Mouse (Mus musculus): ENCODE data around the gene Gm42715.
A peak's percentile ranks its signal among the peaks of the same experiment; 100 is the strongest.

The Gm42715 gene

GRCm38 (mm10) chr7:127587196-127587595 is 67.8 kb downstream of the Gm42715 start:
- no peak for DNase-seq

DNA sequence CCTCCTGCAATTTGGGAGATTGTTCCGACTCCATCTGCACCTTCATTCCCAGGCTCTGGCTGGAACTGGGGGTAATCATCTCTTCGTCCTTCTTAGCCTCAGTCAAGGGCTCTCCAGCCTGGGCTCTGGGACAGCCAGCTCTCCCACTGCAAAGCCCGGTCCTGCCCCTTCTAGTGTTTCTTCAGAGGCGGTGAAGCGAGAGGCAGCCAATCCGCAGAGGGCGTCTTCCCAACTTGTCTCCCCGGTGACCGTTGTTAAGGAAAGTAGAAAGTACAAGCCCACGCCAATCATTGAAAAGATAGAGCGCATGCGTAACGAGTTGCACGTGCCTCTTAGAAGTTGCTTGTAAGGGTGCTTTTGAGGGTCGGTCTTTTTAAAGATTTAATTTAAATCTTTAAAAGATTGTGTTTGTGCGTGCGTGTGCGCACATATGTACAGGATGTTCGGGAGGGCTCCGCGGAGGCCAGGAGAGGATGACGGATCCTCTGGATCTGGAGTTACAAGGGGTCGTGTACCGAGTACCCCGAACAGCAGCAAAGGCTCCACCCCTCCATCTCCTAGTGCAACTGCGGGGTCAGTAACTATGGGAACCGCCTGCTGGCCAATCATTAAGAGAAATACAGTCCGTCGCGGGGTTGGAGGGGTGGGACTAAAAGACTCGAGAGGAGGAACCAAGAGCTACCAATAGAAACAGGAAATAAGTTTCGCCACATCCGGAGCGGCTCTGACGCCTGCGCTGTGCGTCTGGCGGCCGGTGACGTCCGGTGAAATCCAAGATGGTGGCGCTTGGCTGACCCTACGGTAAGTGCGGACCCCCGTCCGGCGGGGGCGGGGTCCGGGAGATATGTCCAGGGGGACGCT is 68.9 kb downstream of the Gm42715 start, which contains the start of the genes Ccdc189 and Rnf40:
TSS of gene Ccdc189 (minus strand) at position 585 of the 861 bp plus-strand sequence.
TSS of gene Rnf40 (plus strand) at position 757 of the 861 bp plus-strand sequence.
- DNase-seq = peak; percentile 99

GRCm38 (mm10) chr7:127588901-127589300 is 69.5 kb downstream of the Gm42715 start:
- DNase-seq = no peak

- DNase-seq = no peak
Observed at GRCm38 (mm10) chr7:127589637-127590036, 70.3 kb downstream of the Gm42715 start.

GRCm38 (mm10) chr7:127591108-127591507 is 71.7 kb downstream of the Gm42715 start:
- DNase-seq = no peak

- DNase-seq = no peak
Observed at GRCm38 (mm10) chr7:127592575-127592974, 73.2 kb downstream of the Gm42715 start.

GRCm38 (mm10) chr7:127596747-127597146 is 77.4 kb downstream of the Gm42715 start:
- DNase-seq = no peak

GRCm38 (mm10) chr7:127600612-127601011 is 81.2 kb downstream of the Gm42715 start:
- DNase-seq = no peak

GRCm38 (mm10) chr7:127601735-127602134 is 82.4 kb downstream of the Gm42715 start:
- no peak for DNase-seq

- no peak for DNase-seq
Observed at GRCm38 (mm10) chr7:127602903-127603302, 83.5 kb downstream of the Gm42715 start.

GRCm38 (mm10) chr7:127604256-127604655 is 84.9 kb downstream of the Gm42715 start:
- DNase-seq = no peak

DNA sequence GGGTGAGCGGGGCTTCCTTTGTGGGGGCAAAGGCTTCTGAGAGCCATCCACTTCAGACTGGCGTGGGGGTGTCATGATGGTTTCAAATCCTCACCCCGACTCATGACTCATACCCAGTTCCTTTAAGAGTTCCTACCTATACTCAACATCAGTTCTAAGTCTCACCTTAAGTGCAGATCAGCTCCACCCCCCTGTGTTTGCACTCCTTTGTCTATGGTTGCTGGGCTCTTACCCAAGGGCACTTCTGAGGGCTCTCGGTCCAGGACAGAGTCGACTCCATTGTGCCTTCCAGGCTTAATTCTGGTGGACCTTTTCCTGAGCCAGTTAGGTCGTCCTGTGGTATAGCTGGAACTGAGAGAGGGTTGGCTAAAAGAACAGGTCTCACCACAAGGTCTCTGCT is 87.8 kb downstream of the Gm42715 start:
- no peak for DNase-seq

GRCm38 (mm10) chr7:127611011-127611410 is 91.6 kb downstream of the Gm42715 start:
- no peak for DNase-seq

DNA sequence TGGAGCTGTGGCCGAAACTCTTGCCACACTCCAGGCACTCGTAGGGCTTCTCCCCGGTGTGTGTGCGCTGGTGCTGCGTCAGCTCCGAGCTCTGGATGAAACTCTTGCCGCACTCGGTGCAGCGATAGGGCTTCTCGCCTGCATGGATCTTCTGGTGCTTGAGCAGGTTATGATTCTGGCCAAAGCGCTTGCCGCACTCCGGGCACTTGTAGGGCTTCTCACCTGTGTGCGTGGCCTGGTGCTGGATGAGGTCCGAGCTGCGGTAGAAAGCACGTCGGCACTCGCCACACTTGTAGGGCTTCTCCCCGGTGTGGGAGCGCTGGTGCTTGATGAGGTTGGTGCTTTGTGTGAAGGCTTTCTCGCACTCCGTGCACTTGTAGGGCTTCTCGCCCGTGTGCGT is 92.2 kb downstream of the Gm42715 start:
- DNase-seq = no peak

DNA sequence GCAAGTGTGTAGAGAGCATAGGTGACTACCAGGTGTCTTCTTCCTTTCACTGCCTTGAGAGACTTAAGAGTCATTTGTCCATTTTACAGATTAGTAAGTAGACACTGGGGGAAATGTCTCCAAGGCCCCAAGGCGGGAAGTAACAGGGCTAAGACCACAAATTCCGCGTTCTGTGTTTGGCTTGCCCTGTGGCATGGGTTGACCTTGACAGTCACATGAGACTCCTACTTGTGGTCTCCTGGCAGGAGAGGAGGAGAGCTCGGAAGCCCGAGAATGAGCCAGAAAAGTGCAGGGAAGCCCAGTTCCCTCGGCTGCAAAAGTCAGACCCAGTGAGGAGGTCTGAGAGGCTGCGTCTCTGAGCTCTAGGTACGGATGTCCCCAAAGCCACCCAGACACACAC is 94.1 kb downstream of the Gm42715 start:
- DNase-seq = peak; percentile 44

DNA sequence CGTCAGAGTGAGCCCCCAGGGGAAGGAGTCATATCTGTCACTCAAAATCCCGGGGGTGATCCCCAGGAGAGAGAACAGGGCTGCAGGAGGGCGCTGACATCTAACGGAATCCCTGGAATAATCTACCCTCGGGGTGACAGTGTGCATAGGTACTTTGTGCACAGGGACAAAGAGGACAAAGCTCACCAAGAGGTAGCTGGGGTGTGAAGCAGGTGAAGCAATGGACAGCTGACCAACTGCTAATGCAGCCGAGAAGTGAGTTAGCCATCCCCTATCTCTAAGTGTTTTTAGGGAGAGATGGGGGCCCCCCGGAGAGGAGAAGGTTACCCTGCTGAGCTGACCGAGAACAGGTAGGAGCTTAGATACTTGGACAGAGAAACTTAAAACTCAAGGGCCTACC is 94.7 kb downstream of the Gm42715 start:
- no peak for DNase-seq

DNA sequence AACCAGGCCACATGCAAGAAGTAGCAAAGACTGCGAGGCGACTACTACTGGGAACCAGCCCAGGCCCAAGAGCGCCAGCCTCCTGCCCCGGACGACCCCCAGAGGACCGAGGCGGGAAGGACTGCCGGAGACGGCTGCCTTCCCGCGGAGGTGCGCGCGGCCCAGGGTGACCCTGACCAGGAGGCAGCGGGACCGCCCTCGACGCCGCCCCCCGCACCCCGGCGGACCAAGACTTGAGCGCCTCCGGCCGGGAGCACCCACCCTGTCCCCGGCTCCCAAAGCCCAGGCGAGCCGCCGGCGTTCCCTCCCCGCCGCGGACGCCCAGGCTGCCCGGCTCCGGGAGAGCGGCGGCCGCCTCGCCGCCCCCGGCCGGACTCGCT is 95.1 kb downstream of the Gm42715 start:
- DNase-seq = peak; percentile 75

DNA sequence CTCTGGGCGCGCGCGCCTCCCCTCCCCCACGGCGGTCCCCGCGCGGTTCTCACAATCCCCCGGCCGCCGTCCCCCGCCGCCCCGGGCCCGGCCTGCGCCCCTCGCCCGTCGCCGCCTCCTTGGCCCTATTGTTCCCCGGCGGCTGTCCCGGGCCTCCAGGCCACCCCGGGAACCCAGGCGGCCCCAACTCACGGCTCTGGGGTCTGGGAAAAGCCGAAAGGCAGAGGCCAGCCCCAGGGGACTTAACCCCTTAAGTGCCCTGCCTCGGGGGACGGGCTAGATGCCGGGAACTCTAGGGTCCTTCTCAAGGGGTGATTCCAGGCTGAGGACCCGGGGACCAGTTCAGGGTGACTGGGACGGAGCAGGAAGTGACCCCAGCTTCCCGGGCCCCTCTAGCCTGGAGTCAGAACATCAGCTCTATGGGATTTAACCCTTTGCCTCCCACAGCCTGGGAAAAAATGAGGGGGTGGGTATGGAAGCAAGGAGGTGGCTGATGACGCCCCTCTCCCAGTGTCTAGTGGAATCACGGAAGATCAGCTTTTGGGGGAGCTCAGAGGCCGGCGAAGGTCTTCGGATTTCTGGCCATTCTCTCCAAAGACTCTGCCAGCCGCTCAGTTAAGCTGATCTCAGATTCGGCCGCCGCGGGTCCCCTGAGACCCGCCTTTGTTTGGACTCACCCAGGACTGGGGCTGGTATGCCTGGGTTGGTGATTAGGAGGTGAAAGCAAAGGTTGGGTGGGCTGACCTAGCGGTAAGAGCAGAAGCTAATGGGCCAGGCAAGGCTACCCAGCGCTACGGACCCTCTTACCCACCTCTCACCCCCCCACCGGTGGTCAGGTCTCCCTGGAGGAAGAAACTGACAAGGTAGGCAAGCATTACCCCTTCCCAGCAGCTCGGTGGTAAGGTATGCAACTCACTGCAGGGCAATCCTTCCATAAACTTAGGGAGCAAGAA is 95.8 kb downstream of the Gm42715 start, which contains the start of gene Zfp629:
TSS of gene Zfp629 (minus strand) at position 907 of the 953 bp plus-strand sequence.
- DNase-seq = peak; percentile 80

- no peak for DNase-seq
Observed at GRCm38 (mm10) chr7:127616336-127616735, 97.0 kb downstream of the Gm42715 start.

Data from kidney, adult 9 months (tissue).